Mouse (Mus musculus) CH12.LX (cell line): ENCODE data around the gene Nlgn1. TPM values are rescaled to one million over a fixed set of nuclear protein-coding genes. Genes with fewer than 3 reads are reported as not detected.
A peak's percentile ranks its signal among the peaks of the same experiment; 100 is the strongest.

Experiments used
- DNase-seq: peaks from one replicate; pipeline ENCODE4 v3.0.0-alpha.2; 2013; ENCODE audit errors: extremely low read depth
- H3K27ac ChIP-seq: 2 replicates; pipeline ENCODE4 v1.5.1; 2012; ENCODE audit warnings: low read depth, mild to moderate bottlenecking, control low read depth, moderate library complexity; ENCODE audit not compliant: insufficient read depth
- H3K27me3 ChIP-seq: replicated peaks from 2 replicates; pipeline ENCODE3; 2012; ENCODE audit warnings: inconsistent platforms
- H3K36me3 ChIP-seq, 2 experiments: replicated peaks in 1 of 2; 2 replicates each; pipeline versions ENCODE3 to v1.6.1; 2012; ENCODE audit warnings: inconsistent platforms in 1 of 2, low read length in 1 of 2, mild to moderate bottlenecking in 1 of 2, mixed read lengths in 1 of 2, moderate library complexity in 1 of 2; ENCODE audit not compliant: control insufficient read depth in 1 of 2, insufficient read depth in 1 of 2
- H3K4me1 ChIP-seq, 2 experiments: 2 replicates each; pipeline ENCODE4 v1.6.1; 2012; ENCODE audit warnings: inconsistent platforms in 1 of 2, moderate library complexity in 1 of 2; ENCODE audit not compliant: insufficient read depth in 2 of 2, control insufficient read depth in 1 of 2
- H3K4me2 ChIP-seq: 2 replicates; pipeline ENCODE4 v1.6.1; 2012; ENCODE audit warnings: low read depth, mild to moderate bottlenecking, control low read depth; ENCODE audit not compliant: poor library complexity, insufficient read depth, severe bottlenecking
- H3K4me3 ChIP-seq, 3 experiments: fragments of 150-350 bp in 1 of 3; sonication (generic) in 1 of 3; replicated peaks in 1 of 3; 2 replicates each; pipeline versions ENCODE3 to v1.5.1; 2011 to 2012; ENCODE audit warnings: low read depth in 2 of 3, low read length in 2 of 3, mild to moderate bottlenecking in 2 of 3, moderate library complexity in 2 of 3, control low read depth in 1 of 3, improper control_type of control experiment in 1 of 3, inconsistent platforms in 1 of 3, mixed read lengths in 1 of 3; ENCODE audit not compliant: poor library complexity in 1 of 3
- H3K79me2 ChIP-seq: replicated peaks from 2 replicates; pipeline ENCODE4 v1.6.1; 2012; ENCODE audit warnings: mild to moderate bottlenecking, moderate library complexity; ENCODE audit not compliant: control insufficient read depth, poor library complexity, insufficient read depth, severe bottlenecking; ENCODE audit errors: extremely low read depth
- H3K9ac ChIP-seq: 2 replicates; pipeline ENCODE4 v1.6.1; 2012; ENCODE audit warnings: low read depth, mild to moderate bottlenecking, control low read depth, moderate library complexity; ENCODE audit not compliant: insufficient read depth
- H3K9me3 ChIP-seq: replicated peaks from 2 replicates; pipeline ENCODE3; 2012; ENCODE audit warnings: low read length, inconsistent platforms, mixed read lengths
- CHD1 ChIP-seq: IDR thresholded peaks from 2 replicates; pipeline ENCODE4 v1.6.1; 2012; ENCODE audit warnings: low read depth, low read length, improper control_type of control experiment, inconsistent platforms
- E2F4 ChIP-seq: IDR thresholded peaks from 2 replicates; pipeline ENCODE4 v1.6.1; 2011; ENCODE audit warnings: low read depth, low read length, improper control_type of control experiment; ENCODE audit not compliant: insufficient replicate concordance
- ELF1 ChIP-seq: IDR thresholded peaks from 2 replicates; pipeline ENCODE4 v1.6.1; 2014; ENCODE audit warnings: low read depth, mild to moderate bottlenecking, inconsistent platforms, low read length, improper control_type of control experiment
- EP300 ChIP-seq: IDR thresholded peaks from 2 replicates; pipeline ENCODE4 v1.6.1; 2011; ENCODE audit warnings: low read length, improper control_type of control experiment
- HCFC1 ChIP-seq: IDR thresholded peaks from 2 replicates; pipeline ENCODE4 v1.6.1; 2012; ENCODE audit warnings: low read depth, mild to moderate bottlenecking, inconsistent platforms, low read length, improper control_type of control experiment
- IRF4 ChIP-seq: IDR thresholded peaks from 2 replicates; pipeline ENCODE4 v1.6.1; 2014; ENCODE audit warnings: low read depth, mild to moderate bottlenecking, inconsistent platforms, low read length, improper control_type of control experiment
- MAZ ChIP-seq: IDR thresholded peaks from 2 replicates; pipeline ENCODE4 v1.6.1; 2012; ENCODE audit warnings: low read depth, mild to moderate bottlenecking, inconsistent platforms, low read length, improper control_type of control experiment, moderate library complexity
- MEF2A ChIP-seq: IDR thresholded peaks from 2 replicates; pipeline ENCODE4 v1.6.1; 2014; ENCODE audit warnings: low read depth, mild to moderate bottlenecking, inconsistent platforms, low read length, improper control_type of control experiment, borderline replicate concordance
- MYC ChIP-seq: IDR thresholded peaks from 2 replicates; pipeline ENCODE4 v1.6.1; 2011; ENCODE audit warnings: low read depth, mild to moderate bottlenecking, improper control_type of control experiment, low read length
- NELFE ChIP-seq: IDR thresholded peaks from 2 replicates; pipeline ENCODE4 v1.6.1; 2011; ENCODE audit warnings: low read depth, low read length, improper control_type of control experiment
- NRF1 ChIP-seq: IDR thresholded peaks from 2 replicates; pipeline ENCODE4 v1.6.1; 2014; ENCODE audit warnings: low read depth, mild to moderate bottlenecking, inconsistent platforms, low read length, improper control_type of control experiment, moderate library complexity
- PAX5 ChIP-seq: IDR thresholded peaks from 2 replicates; pipeline ENCODE4 v1.6.1; 2012; ENCODE audit warnings: low read length, inconsistent platforms, mixed read lengths
- POLR2A ChIP-seq: IDR thresholded peaks from 2 replicates; pipeline ENCODE4 v1.6.1; 2011; ENCODE audit warnings: low read depth, mild to moderate bottlenecking, improper control_type of control experiment, low read length
- RCOR1 ChIP-seq: conservative IDR thresholded peaks from 2 replicates; pipeline ENCODE4 v1.6.1; 2012; ENCODE audit warnings: low read depth, mild to moderate bottlenecking, inconsistent platforms, low read length, improper control_type of control experiment
- UBTF ChIP-seq: IDR thresholded peaks from 2 replicates; pipeline ENCODE4 v1.6.1; 2012; ENCODE audit warnings: low read depth, mild to moderate bottlenecking, inconsistent platforms, low read length, improper control_type of control experiment, moderate library complexity
- USF2 ChIP-seq: conservative IDR thresholded peaks from 2 replicates; pipeline ENCODE4 v1.6.1; 2011; ENCODE audit warnings: low read depth, low read length, improper control_type of control experiment
- ZKSCAN1 ChIP-seq: IDR thresholded peaks from 2 replicates; pipeline ENCODE4 v1.6.1; 2012; ENCODE audit warnings: low read depth, inconsistent platforms, low read length, improper control_type of control experiment, borderline replicate concordance
- ZMIZ1 ChIP-seq: IDR thresholded peaks from 2 replicates; pipeline ENCODE4 v1.6.1; 2012; ENCODE audit warnings: low read depth, mild to moderate bottlenecking, inconsistent platforms, low read length, improper control_type of control experiment
- ZNF384 ChIP-seq: IDR thresholded peaks from 2 replicates; pipeline ENCODE4 v1.6.1; 2012; ENCODE audit warnings: low read depth, low read length, improper control_type of control experiment, inconsistent platforms
- dilution Hi-C: fragments of 300-500 bp; cut with MboI; formaldehyde crosslinking; loops from 2 replicates; pipeline ENCODE4 v1.14.3; 2020; ENCODE audit warnings: low sequenced_read_pairs; ENCODE audit not compliant: extremely low pct_unique_long_range_greater_than_20kb, extremely low pct_ligation_motif_present
- in situ Hi-C: fragments of 300-500 bp; cut with MboI; formaldehyde crosslinking; loops from 3 replicates; pipeline ENCODE4 v1.14.3; 2019; ENCODE audit warnings: low sequenced_read_pairs, low pct_ligation_motif_present, low pct_unique_long_range_greater_than_20kb, mixed read lengths
- polyA plus RNA-seq: library from polyadenylated mRNA; unstranded; fragments of >175 nt; gene quantifications from 2 replicates; pipeline ENCODE4 v1.2.1, GENCODE M21; 2012; ENCODE audit warnings: low read depth; ENCODE audit not compliant: insufficient read length
- total RNA-seq, 2 experiments: library from RNA; depleted of rRNA; stranded (reverse); fragments of 300-350 nt in 1 of 2; fragments of >200 nt in 1 of 2; gene quantifications; 2 replicates each; pipeline ENCODE4 v1.2.3; 2012 to 2014

Nlgn1 gene
- total and polyA plus RNA-seq, 3 experiments = not detected

DNA sequence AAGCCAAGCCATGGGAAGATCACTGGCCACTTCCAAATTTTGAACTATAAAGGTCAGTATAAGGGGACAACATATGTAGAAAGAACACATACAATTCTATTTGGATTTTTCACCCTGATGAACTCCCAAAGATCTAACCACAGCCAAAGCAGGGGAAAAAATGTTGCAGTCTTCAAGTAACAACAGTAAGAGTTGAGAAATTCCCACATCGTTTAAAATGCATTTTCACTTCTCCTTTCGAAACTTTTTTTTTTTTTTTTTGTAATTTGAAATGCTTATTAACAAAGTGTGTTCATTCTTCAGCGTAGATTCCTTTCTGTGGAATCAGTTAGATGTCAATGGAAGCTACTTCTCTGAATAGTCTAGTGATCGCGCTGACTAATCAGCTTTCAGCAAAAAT is 610.8 kb downstream of the Nlgn1 start:
- no peak overlapping the region for H3K9ac ChIP-seq
- no peaks in the 10 kb centered on the region for H3K27me3 ChIP-seq
- DNase-seq = no peak
- no peaks in the 10 kb centered on the region for H3K79me2 ChIP-seq
- no peaks in the 10 kb centered on the region for H3K4me1 ChIP-seq
- no peaks in the 10 kb centered on the region for H3K36me3 ChIP-seq
- TF ChIP-seq EP300 (peak; percentile 81), IRF4 (peak; percentile 83), ZMIZ1 (no peak), ZNF384 (peak; percentile 95)
- TF ChIP-seq, all 38 proteins: peak for 3
- Histone ChIP-seq H3K4me2 (no peak overlapping the region; the same call in 1 of the 2 replicates), H3K9me3 (peaks cover 27% of the 10 kb centered on the region), H3K27ac (no peak overlapping the region), H3K4me3 (no peak overlapping the region)
- dilution Hi-C loops (no loop called here), in situ Hi-C loops (no loop called here)

- Histone ChIP-seq H3K27me3 (no peaks in the 10 kb centered on the region), H3K4me3 (no peak overlapping the region), H3K4me1 (no peaks in the 10 kb centered on the region), H3K36me3 (no peaks in the 10 kb centered on the region), H3K27ac (no peak overlapping the region), H3K9ac (no peak overlapping the region), H3K9me3 (peaks cover 38% of the 10 kb centered on the region), H3K79me2 (no peaks in the 10 kb centered on the region), H3K4me2 (no peak overlapping the region)
- DNase-seq = no peak
- in situ Hi-C loops (no loop called here), dilution Hi-C loops (no loop called here)
- TF ChIP-seq CHD1 (no peak), MYC (no peak), POLR2A (no peak), E2F4 (no peak), ZKSCAN1 (no peak), USF2 (no peak), IRF4 (no peak), MAZ (no peak), ELF1 (no peak), MEF2A (no peak), PAX5 (no peak), HCFC1 (no peak), UBTF (no peak), NELFE (no peak), NRF1 (no peak), RCOR1 (no peak)
- TF ChIP-seq, all 38 proteins: peak for 0
Measured at GRCm38 (mm10) chr3:25707380-25707779, 624.9 kb downstream of the Nlgn1 start.
